Mouse (Mus musculus): ENCODE measurements around the gene Pigb.

Gene Pigb

GRCm38 (mm10) chr9:73001314-73002011 is 38.7 kb downstream of the Pigb start:
- in situ Hi-C loops (cut with MboI; ENCODE audit: unreplicated experiment in 2 of 2): no loop called here

GRCm38 (mm10) chr9:73000487-73000886 is 39.7 kb downstream of the Pigb start:
- in situ Hi-C loops (cut with MboI; ENCODE audit: unreplicated experiment in 2 of 2): no loop called here

GRCm38 (mm10) chr9:72996806-72997205 is 43.4 kb downstream of the Pigb start:
- in situ Hi-C loops (cut with MboI; ENCODE audit: unreplicated experiment in 2 of 2): no loop called here

- in situ Hi-C loops (cut with MboI; ENCODE audit: unreplicated experiment in 2 of 2): no loop called here
Observed at GRCm38 (mm10) chr9:72996167-72996566, 44.0 kb downstream of the Pigb start.

- in situ Hi-C loops (cut with MboI; ENCODE audit: unreplicated experiment in 2 of 2): no loop called here
Observed at GRCm38 (mm10) chr9:72992576-72992975, 47.6 kb downstream of the Pigb start.

GRCm38 (mm10) chr9:72991420-72991819 is 48.8 kb downstream of the Pigb start:
- in situ Hi-C loops (cut with MboI; ENCODE audit: unreplicated experiment in 2 of 2): no loop called here

- in situ Hi-C loops (cut with MboI; ENCODE audit: unreplicated experiment in 2 of 2): no loop called here
Observed at GRCm38 (mm10) chr9:72988706-72989105, 51.5 kb downstream of the Pigb start.

GRCm38 (mm10) chr9:72987703-72988102 is 52.5 kb downstream of the Pigb start:
- in situ Hi-C loops (cut with MboI; ENCODE audit: unreplicated experiment in 2 of 2): no loop called here

GRCm38 (mm10) chr9:72985250-72986220 is 54.6 kb downstream of the Pigb start, which contains the start of the genes Ccpg1os and Ccpg1:
Gene Ccpg1os, minus strand, starts transcription at chr9:72985382.
Gene Ccpg1, plus strand, starts transcription at chr9:72985429.
- in situ Hi-C loops (cut with MboI; ENCODE audit: unreplicated experiment in 2 of 2): no loop called here

- in situ Hi-C loops (cut with MboI; ENCODE audit: unreplicated experiment in 2 of 2): no loop called here
Observed at GRCm38 (mm10) chr9:72983066-72983465, 57.1 kb downstream of the Pigb start.

- in situ Hi-C loops (cut with MboI; ENCODE audit: unreplicated experiment in 2 of 2): no loop called here
Observed at GRCm38 (mm10) chr9:72975242-72975641, 64.9 kb downstream of the Pigb start.

- in situ Hi-C loops (cut with MboI; ENCODE audit: unreplicated experiment in 2 of 2): no loop called here
Observed at GRCm38 (mm10) chr9:72974734-72975133, 65.4 kb downstream of the Pigb start.

- in situ Hi-C loops (cut with MboI; ENCODE audit: unreplicated experiment in 2 of 2): no loop called here
Observed at GRCm38 (mm10) chr9:72972984-72973383, 67.2 kb downstream of the Pigb start.

GRCm38 (mm10) chr9:72972435-72972834 is 67.7 kb downstream of the Pigb start:
- in situ Hi-C loops (cut with MboI; ENCODE audit: unreplicated experiment in 2 of 2): no loop called here

- in situ Hi-C loops (cut with MboI; ENCODE audit: unreplicated experiment in 2 of 2): no loop called here
Observed at GRCm38 (mm10) chr9:72969874-72970273, 70.3 kb downstream of the Pigb start.

GRCm38 (mm10) chr9:72968349-72969061 is 71.7 kb downstream of the Pigb start:
- in situ Hi-C loops (cut with MboI; ENCODE audit: unreplicated experiment in 2 of 2): no loop called here

GRCm38 (mm10) chr9:72961959-72962358 is 78.2 kb downstream of the Pigb start:
- in situ Hi-C loops (cut with MboI; ENCODE audit: unreplicated experiment in 2 of 2): loop anchor here (5.0 kb wide), 1 partner anchor 130 kb away; no protein-coding TSS in a partner anchor

- in situ Hi-C loops (cut with MboI; ENCODE audit: unreplicated experiment in 2 of 2): loop anchor here (5.0 kb wide), 1 partner anchor 131 kb away; no protein-coding TSS in a partner anchor
Observed at GRCm38 (mm10) chr9:72961346-72961745, 78.8 kb downstream of the Pigb start.

GRCm38 (mm10) chr9:72958521-72959450 is 81.4 kb downstream of the Pigb start, which contains the start of the genes Dyx1c1 and Gm44503:
Gene Dyx1c1, plus strand, starts transcription at chr9:72958785.
Gene Gm44503, plus strand, starts transcription at chr9:72958852.
- in situ Hi-C loops (cut with MboI; ENCODE audit: unreplicated experiment in 2 of 2): loop anchor here in 1 of 2 experiments (5.0 kb wide), 1 partner anchor 66 kb away; no protein-coding TSS in a partner anchor

Data from v-Abl transformed pro-B cells (cell line).